Mouse (Mus musculus): Measurements from ENCODE around the gene Glmn. TPM values are rescaled to one million over a fixed set of nuclear protein-coding genes. Genes with fewer than 3 reads are reported as not detected.

Gene Glmn
- total RNA-seq, 2 experiments from 2014 or later, result 23.7 to 24.1 TPM

DNA sequence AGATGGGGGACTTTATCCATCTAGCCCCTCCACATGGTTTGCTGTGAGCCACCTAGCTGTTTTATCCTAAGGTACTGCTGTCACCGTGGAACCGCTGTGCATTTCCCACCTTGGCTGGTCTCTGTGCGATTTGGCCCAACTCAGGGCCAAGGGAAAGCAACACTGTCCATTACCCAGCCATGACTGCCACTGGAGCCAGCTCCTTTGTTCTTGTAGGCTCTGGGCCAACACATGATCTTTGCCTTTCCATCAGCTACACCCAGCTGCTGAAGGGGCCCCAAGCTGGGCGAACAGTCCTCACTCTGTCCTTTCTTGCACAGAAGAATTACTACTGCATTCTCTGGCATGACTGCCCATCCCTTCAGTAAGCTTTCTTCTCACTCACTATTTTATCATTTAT lies 79.1 kb downstream of the Glmn start:
- no peak for DNase-seq (ENCODE audit: low spot score in 2 of 2)

DNA sequence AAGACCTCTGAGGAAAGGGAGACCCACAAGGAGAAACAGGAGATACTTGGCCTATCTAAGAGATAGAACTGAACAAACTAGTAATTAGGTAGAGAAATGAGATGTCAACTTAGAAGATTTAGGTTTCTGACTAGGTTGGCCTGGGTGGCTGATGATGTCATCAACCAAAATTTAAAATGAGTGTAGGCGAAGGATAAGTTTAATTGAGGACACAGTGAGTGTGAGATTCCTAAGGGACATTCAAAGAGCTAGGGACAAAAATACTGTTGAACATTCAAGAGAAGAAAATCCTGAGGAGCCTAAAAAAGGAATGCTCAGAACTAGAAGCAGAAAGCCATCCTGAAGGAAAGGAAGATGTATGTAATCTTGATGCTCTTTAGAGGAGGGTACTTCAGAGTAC lies 81.6 kb downstream of the Glmn start:
- DNase-seq (ENCODE audit: low spot score in 2 of 2), result no peak

DNA sequence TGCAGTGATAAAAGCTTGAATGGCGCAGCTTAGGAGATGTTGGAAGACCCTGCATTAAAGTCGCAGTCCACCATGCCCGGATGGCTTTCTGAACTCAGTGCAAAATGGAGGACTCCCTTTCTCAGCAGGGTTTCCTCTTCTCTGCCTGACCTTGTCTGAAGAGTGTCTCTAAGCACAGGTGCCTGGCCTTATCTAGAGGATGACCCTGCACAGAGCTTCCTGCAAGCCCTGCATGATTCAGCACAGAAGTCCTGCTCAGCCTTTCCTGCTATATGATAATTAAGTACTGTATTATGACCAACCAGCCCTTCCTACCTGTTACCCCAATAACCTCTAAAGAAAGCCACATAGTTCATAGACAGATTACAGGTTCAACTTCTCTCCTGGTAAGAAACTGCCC lies 82.2 kb downstream of the Glmn start:
- no peak for DNase-seq (ENCODE audit: low spot score in 2 of 2)

DNA sequence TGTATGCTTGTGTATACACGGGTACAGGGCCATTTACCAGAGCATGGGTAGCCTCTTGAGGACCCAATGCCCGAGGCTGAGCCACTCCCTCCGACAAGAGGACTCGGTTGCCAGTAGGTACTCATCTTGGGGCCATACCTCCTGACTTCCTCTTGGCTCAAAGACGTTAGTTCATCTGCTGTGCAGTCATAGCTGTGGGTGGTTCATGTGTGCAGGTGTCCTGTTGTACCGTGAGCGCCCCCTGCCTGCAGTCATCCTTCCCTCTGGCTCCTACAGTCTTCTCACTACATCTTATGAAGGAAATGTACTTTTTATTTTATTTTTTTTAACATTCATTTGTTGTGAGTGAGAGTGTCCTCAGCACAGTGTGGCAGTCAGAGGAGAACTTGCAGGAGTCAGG lies 84.1 kb downstream of the Glmn start:
- DNase-seq (ENCODE audit: low spot score in 2 of 2), result peak in 1 of 2 experiments; percentile 12

DNA sequence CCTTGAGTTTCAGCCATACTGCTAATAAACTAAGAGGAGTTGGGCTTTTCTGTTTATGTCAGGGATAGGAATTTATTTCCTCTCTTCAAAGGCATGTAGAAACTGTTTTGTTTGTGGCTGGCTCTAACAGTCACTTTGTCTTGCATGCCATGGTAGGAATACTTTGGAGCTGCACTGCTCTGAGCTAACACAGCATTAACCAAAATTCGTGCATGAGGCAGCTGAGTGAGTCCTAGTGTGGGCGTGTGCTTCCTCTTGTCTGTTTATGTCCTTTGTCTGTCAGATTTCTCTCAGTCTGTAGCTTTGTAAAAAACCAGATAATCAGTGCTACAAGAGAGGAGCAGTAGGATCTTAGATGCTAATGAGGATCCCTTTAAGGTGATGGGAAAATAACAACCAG lies 86.4 kb downstream of the Glmn start:
- no peak for DNase-seq (ENCODE audit: low spot score in 2 of 2)

DNA sequence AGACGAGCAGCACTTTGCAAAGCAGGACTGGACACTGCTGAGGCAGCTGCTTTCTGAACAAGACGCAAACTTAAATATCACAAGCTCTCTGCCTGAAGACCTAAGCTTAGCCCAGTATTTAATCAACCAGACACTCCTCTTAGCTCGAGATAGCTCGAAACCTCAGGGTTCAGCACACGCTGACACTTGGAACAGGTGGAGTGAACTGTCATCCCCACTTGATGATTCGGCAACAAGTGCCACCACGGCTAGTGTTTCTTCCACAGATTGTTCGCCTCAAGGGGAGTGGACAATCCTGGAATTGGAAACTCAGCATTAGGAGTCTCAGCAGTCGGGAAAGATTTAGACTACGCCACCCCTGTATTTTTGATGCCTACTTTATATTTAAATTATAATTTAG lies 87.2 kb downstream of the Glmn start:
- DNase-seq (ENCODE audit: low spot score in 2 of 2), result no peak

DNA sequence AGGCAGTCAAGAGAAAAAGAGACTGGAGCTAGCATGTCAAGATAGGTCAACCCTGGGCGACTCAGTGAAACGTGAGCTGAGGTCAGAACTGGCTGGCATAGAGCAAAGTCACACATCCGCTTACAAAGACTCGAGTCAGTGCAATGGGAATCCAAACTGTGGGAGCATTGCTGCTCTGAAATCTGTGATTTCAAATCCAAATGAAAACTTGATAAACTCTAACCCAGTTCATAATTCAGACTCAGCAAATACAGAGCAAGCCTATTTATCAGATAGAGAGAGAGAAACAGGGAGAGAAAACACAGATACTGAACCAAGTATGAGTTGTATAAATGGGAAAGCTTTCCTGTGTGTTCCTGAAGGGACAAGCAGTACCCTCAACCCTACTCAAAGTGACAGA lies 90.4 kb downstream of the Glmn start, which contains the start of gene Gm42669:
Gene Gm42669, plus strand, starts transcription at position 301 of the 400 bp plus-strand sequence.
- no peak for DNase-seq (ENCODE audit: low spot score in 2 of 2)

DNA sequence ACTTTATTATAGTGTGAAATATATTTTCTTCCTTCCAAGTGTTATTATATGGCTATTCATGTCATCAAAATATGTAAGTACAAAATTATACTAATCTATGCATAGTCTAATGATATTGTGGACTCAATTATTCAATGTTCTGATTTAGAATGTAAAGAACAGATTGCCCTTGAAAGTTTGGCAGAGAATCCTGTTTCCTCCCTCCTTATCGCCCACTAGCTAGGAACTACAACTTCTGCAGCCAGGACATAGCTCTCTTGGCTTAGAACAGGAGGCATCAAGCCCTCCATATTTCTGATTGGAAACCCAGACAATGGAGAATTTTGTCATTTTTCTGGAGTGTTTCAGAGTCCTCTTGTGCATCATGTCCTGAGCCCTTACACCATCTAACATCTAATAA lies 96.9 kb downstream of the Glmn start:
- DNase-seq (ENCODE audit: low spot score in 2 of 2), result no peak

DNA sequence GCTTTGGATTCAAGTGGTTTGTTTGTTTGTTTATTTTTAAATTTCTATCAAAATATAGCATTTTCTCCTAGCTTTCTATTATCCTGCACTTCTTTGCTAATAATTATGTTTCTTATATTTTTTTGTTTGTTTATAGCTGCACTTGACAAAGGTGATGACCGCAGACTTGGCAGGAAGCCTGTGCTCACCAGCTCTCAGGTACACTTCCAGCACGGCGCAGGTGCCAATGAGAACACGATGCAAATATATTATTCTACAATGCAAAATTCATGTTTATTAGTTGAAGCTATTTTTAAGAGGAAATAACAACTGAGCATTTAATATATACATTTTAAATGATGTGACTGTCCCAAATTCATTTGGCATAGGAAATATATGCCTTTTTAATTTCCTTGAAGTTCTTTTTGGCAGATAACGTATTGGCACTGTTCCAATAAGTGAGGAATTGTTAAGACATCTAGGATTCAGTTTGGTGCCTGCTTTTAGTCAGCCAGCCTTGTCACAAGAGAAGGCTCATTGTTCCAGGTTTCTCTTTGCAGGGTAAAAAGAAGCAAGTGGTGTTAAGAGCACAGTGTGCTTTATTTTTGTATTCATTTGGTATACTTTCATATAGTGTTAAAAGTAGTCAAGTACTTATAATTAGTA lies 97.7 kb downstream of the Glmn start:
- DNase-seq (ENCODE audit: low spot score in 2 of 2), result no peak

Other genes starting within 250 kb of the Glmn start
- gene Ephx4, start 195.2 kb downstream of the Glmn start, total RNA-seq (2021), result 1 to 10 TPM; 1.4 to 1.5 TPM
- gene Lpcat2b, start 166.3 kb downstream of the Glmn start, total RNA-seq (2021), result not detected
- gene Btbd8, start 159.9 kb downstream of the Glmn start, total RNA-seq (2021), result 10 to 100 TPM; 12.6 to 13.8 TPM
- not detected for gene Gm42669, start 90.3 kb downstream of the Glmn start, total RNA-seq (2021)
- under 1 TPM; 0.11 to 0.20 TPM for gene 1700028K03Rik, start 63.2 kb downstream of the Glmn start, total RNA-seq (2021)
- gene Rpap2, start 515 bp downstream of the Glmn start, total RNA-seq (2021), result 10 to 100 TPM; 24.2 to 26.9 TPM
- gene Gfi1, start 128.1 kb upstream of the Glmn start, total RNA-seq (2021), result under 1 TPM; 0.59 to 0.62 TPM
- gene Ube2d2b, start 232.2 kb upstream of the Glmn start, total RNA-seq (2021), result not detected

Measured in adrenal gland, postnatal 4 days (tissue).